Mouse (Mus musculus) ovary, adult 18-20 months (tissue): ENCODE measurements around the gene Foxf1.

Experiments used
- DNase-seq: peaks from one replicate; pipeline ENCODE4 v3.0.0; 2022; ENCODE audit warnings: low spot score, mixed read lengths

Foxf1 gene

DNA sequence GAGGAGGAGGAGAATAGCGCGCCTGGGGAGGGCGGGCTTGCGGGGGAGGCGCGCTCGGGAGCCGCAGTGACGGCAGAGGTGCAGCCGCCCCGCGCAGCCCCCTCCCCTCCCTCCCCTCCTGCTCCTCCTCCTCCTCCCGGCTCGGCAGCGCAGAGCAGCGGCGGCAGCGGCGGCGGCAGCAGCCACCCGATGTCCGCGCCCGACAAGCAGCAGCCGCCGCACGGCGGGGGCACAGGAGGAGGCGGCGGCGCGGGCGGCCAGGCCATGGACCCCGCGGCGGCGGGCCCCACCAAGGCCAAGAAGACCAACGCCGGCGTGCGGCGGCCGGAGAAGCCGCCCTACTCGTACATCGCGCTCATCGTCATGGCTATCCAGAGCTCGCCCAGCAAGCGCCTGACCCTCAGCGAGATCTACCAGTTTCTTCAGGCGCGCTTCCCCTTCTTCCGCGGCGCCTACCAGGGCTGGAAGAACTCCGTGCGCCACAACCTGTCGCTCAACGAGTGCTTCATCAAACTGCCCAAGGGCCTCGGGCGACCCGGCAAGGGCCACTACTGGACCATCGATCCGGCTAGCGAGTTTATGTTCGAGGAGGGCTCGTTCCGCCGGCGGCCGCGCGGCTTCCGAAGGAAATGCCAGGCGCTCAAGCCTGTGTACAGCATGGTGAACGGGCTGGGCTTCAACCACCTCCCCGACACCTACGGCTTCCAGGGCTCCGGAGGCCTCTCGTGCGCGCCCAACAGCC, at the start of gene Foxf1:
Gene Foxf1, plus strand, starts transcription at position 177 of the 742 bp plus-strand sequence.
- DNase-seq: no peak

GRCm38 (mm10) chr8:121035611-121036010, 48.6 kb upstream of the Foxf1 start:
- no peak for DNase-seq

- DNase-seq: no peak
Measured at GRCm38 (mm10) chr8:121043719-121044440, 40.3 kb upstream of the Foxf1 start.

DNA sequence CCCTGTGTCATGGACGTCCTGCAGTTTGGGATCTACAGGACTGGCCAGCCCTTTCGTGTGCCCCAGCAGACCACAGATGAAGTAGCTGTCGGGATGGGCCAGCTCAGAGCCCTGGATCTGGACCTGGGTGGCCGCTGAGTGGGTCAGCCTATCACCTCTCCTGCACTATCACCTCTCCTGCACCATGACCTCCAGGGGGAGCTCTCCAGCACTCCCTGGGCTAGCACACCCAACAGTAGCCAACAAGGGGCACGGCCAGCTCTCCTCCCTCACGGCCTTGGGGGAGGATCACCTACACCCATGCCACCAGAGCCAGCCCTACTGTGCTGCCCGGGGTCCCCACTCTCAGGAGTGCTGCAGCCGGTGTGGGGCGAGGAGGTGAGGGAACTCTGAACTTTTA, 36.7 kb upstream of the Foxf1 start:
- no peak for DNase-seq

GRCm38 (mm10) chr8:121058081-121058480, 26.1 kb upstream of the Foxf1 start:
- no peak for DNase-seq

GRCm38 (mm10) chr8:121059098-121059497, 25.1 kb upstream of the Foxf1 start:
- DNase-seq: no peak

DNA sequence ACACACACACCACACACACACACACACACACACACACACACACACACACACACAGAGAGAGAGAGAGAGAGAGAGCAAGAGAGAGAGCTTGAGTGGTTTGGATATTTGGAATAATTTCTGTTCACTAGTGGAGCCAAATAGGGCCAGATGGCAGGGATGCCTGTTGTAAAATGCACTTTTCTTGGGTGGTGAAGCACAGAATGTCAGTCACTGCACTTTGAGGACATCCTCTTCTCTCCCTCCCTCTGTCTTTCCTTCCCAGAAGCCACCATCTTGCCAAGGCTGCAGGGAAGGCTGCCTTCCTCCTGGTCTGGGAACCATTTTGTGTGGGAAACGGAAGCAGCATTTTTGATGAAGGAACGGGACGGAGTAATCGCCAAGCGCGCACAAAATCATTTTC, 21.7 kb upstream of the Foxf1 start:
- DNase-seq: no peak

DNA sequence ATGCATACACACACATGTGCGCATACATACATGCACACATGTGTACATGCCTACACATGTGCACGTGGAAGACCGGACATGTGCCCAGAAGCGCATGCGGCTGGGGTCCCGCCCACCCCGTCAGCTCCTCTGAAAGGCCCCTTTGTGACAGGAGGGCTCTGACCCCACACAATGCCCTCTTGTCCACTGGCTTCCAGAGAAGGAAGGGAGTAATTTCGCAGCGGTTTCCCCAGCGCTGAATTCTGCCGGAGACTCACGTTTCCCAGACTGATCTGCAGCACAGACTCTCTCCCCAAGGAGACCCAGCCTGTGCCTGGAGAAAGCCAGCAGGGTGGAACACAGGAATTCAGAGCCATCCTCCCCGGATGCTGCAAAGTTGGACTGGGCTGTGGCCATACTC, 20.5 kb upstream of the Foxf1 start:
- DNase-seq: no peak

DNA sequence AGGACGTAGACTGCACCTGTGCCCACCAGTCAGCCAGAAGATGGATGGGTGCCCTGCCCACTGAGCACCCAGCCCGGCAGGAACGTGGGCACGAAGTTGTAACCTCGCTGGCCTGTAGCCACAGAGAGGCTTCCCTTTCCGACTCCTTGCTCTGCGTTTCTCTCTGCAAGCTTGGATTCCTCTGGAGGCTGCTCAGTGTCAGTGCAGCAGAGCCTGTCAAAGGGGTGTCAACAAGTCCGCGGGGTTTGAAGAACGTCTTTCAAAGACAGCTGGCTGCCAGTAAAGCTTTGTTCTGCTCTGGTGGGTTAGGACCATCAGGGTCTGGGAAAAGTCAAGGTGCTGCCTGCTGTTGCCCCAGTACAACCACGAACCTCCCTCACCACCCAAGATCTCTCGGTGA, 12.7 kb upstream of the Foxf1 start:
- no peak for DNase-seq

- no peak for DNase-seq
Measured at GRCm38 (mm10) chr8:121072406-121073130, 11.6 kb upstream of the Foxf1 start.

- DNase-seq: no peak
Measured at GRCm38 (mm10) chr8:121073174-121074107, 10.7 kb upstream of the Foxf1 start.

DNA sequence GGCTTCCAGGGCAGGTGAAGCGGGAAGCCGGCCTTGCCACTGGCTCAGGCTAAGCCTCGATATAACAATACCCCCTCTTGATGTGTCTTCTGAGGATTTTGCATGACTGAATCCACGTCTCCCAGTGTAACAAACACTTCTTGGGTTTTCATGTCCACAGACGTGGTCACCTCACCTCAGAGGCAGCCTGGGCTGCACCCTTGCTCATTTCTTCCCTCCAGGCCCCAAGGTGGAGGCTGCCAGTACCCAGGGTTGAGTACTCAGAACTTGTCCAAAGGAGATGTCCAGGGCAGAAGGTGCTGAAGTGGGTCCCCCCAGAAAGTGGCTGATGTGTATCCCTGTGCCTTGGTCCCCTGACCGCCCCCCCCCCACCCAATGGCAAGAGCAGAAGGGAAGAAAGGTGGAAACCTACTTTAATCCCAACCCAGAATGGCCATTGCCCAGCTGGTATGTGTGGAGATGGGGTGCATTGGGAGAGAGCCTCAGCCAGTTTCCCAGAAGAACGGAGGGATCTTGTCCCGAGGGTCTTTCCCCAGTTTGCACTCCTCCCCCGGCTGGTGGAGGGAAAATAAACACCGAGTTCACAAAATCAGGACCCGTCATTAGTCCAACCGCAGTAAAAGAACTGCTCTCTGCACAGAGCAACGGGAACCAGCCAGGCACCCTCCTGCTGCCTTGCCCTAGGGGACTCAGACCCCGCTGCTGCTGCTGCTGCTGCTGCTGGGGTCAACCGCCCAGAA, 9.9 kb upstream of the Foxf1 start:
- no peak for DNase-seq

- DNase-seq: no peak
Measured at GRCm38 (mm10) chr8:121074848-121075145, 9.4 kb upstream of the Foxf1 start.

DNA sequence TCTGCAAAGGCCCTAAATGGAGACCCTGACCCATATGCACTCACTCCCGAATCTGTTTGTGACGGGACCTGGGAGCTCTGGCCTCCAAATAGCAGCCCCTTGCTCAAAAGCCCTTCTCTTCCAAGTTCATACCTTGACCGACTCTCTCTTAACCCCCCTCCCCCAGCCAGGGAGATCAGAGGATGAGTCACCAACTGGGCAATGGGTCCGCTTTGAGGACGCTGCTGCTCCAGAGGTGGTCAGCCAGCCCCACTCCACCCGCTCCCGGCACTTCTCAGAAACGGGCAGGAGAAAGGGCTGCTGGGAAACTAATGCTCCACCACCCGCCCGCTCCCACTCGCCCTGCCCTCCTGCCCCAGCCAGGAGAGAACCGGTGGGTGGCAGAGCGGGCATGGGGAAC, 8.2 kb upstream of the Foxf1 start:
- DNase-seq: no peak

- no peak for DNase-seq
Measured at GRCm38 (mm10) chr8:121076555-121076954, 7.6 kb upstream of the Foxf1 start.

GRCm38 (mm10) chr8:121078721-121079120, 5.5 kb upstream of the Foxf1 start:
- DNase-seq: no peak

- no peak for DNase-seq
Measured at GRCm38 (mm10) chr8:121079201-121079600, 5.0 kb upstream of the Foxf1 start.

- no peak for DNase-seq
Measured at GRCm38 (mm10) chr8:121079944-121080343, 4.2 kb upstream of the Foxf1 start.

- DNase-seq: no peak
Measured at GRCm38 (mm10) chr8:121080361-121081090, 3.7 kb upstream of the Foxf1 start.

GRCm38 (mm10) chr8:121081398-121081797, 2.8 kb upstream of the Foxf1 start:
- no peak for DNase-seq
